Mouse (Mus musculus): Measurements from ENCODE around the gene Wdr12.

- no peak for TF ChIP-seq TAL1 (IDR thresholded peaks at IDR 0.05; ENCODE audit: low read length)
- TF ChIP-seq GATA1 (IDR thresholded peaks at IDR 0.05; ENCODE audit: low read length): no peak
These were observed 42.1 kb downstream of the Wdr12 start for GRCm38 (mm10) chr1:60056310-60056709.
